ENCODE assay signal across 19 mouse cellular contexts in the genomic region with DNA sequence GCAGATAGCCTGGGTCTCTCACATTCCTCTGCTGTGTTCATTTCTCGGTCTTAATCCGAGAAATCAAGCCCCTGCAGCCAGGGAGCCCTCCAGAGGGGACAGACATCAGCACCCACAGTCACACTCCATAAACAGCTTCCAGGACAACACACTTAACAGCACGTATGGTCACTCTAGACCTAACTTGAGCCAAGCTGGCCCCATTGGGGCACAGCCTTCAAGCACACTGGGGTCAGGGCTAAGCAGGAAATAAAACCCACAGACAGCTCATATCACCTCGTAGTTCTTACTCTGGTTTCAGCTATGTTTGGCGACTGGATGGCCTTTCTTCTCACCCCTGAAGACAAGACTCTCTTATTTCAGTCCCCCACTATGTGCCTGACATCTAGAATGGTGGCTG.
"Had no signal": no experiment of that assay in that cellular context is flagged by ENCODE, and none has a peak within 500 bp of the region (broad histone marks: within the 10 kb centered on the region; RNA-seq: fewer than 3 reads in every experiment).

No protein-coding gene starts in this region.

- H3K9ac ChIP-seq: lung, embryonic 14.5 days; midbrain, embryonic 12.5 days; neural tube, embryonic 13.5 days; neural tube, embryonic 15.5 days had no signal

- H3K36me3 ChIP-seq: midbrain, embryonic 10.5 days; midbrain, embryonic 12.5 days; neural tube, embryonic 13.5 days; neural tube, embryonic 15.5 days had no signal

- H3K4me3 ChIP-seq: midbrain, embryonic 10.5 days; midbrain, embryonic 12.5 days; myocyte; neural tube, embryonic 13.5 days; neural tube, embryonic 15.5 days had no signal

- H3K4me1 ChIP-seq: midbrain, embryonic 10.5 days; midbrain, embryonic 12.5 days; neural tube, embryonic 15.5 days had no signal

- H3K27me3 ChIP-seq: midbrain, embryonic 12.5 days; neural tube, embryonic 13.5 days; neural tube, embryonic 15.5 days had no signal

- DNase-seq: lung, adult 18-20 months; lung, embryonic 14.5 days; lung, postnatal 10 days; lung, postnatal 4 days; midbrain, embryonic 14.5 days; retina, postnatal 1 day; right cerebral cortex, adult 18-20 months; right cerebral cortex, postnatal 25 days; right cerebral cortex, postnatal 4 days; spleen, adult 18-20 months; thymus, adult 18-20 months; thymus, postnatal 14 days; thymus, postnatal 36 days had no signal

- H3K9me3 ChIP-seq: neural tube, embryonic 13.5 days; neural tube, embryonic 15.5 days had no signal

- H3K27ac ChIP-seq: midbrain, embryonic 10.5 days; midbrain, embryonic 12.5 days; neural tube, embryonic 13.5 days; neural tube, embryonic 15.5 days had no signal

- H3K4me2 ChIP-seq: lung, embryonic 14.5 days; midbrain, embryonic 12.5 days; neural tube, embryonic 13.5 days; neural tube, embryonic 15.5 days had no signal

- ATAC-seq: midbrain, embryonic 16.5 days had no signal
